Mouse (Mus musculus): ENCODE data around the gene Slc24a4. TPM values are rescaled to one million over a fixed set of nuclear protein-coding genes. Genes with fewer than 3 reads are reported as not detected.
"Not testable (repeated sequence)": the region's sequence is repeated elsewhere in the genome, so short reads cannot be mapped to it uniquely, and the experiment has no call there.

The Slc24a4 gene
- total and polyA plus RNA-seq, 3 experiments = 0.50 to 1.3 (median 0.98) TPM

DNA sequence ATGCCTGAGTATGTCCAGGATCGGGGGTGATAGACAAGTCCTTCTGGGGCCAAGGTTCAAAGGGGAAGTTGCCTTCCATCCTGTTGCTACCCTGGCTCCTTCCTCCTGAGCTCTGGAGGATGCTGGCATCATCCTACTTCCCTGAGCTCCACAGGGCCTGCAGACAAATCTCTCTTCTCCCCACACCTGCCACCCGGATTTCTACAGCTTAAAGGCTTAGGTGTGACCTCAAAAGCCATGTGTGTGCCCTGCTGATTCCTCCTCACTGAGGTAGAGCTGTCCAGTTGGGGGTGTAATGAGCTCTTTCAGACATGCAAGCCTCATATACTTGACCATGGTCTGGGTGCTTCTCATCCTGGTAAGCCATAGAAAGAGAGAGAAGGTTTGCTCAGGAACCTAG is 82.3 kb downstream of the Slc24a4 start:
- Histone ChIP-seq H3K27me3 (ENCODE audit: control insufficient read depth, insufficient read depth, low read length) (no peaks in the 10 kb centered on the region), H3K9ac (ENCODE audit: low read depth, low read length) (no peak overlapping the region), H3K4me3 (no peak overlapping the region), H3K36me3 (ENCODE audit: control insufficient read depth, insufficient read depth, low read length) (no peaks in the 10 kb centered on the region), H3K27ac (no peak overlapping the region), H3K79me2 (replicated peaks; ENCODE audit: control insufficient read depth, insufficient read depth, low read length) (no peaks in the 10 kb centered on the region), H3K4me1 (ENCODE audit: control insufficient read depth, insufficient read depth, low read length) (no peaks in the 10 kb centered on the region)
- WGBS = 60% methylated on average over 2 of the region's 2 CpGs
- DNase-seq = no peak
- TF ChIP-seq EP300 (IDR thresholded peaks at IDR 0.05; ENCODE audit: insufficient read depth, low read depth, low read length) (no peak), POLR2A (IDR thresholded peaks at IDR 0.05; ENCODE audit: insufficient read depth, low read depth, low read length) (no peak)
- intact Hi-C loops (cut with DNase I) = no loop called here

- Histone ChIP-seq H3K27ac (no peak overlapping the region), H3K4me3 (no peak overlapping the region), H3K36me3 (ENCODE audit: control insufficient read depth, insufficient read depth, low read length) (no peaks in the 10 kb centered on the region), H3K4me1 (ENCODE audit: control insufficient read depth, insufficient read depth, low read length) (no peaks in the 10 kb centered on the region), H3K27me3 (ENCODE audit: control insufficient read depth, insufficient read depth, low read length) (no peaks in the 10 kb centered on the region), H3K9ac (ENCODE audit: low read depth, low read length) (no peak overlapping the region), H3K79me2 (replicated peaks; ENCODE audit: control insufficient read depth, insufficient read depth, low read length) (no peaks in the 10 kb centered on the region)
- no peak for TF ChIP-seq POLR2A (IDR thresholded peaks at IDR 0.05; ENCODE audit: insufficient read depth, low read depth, low read length)
- TF ChIP-seq CTCF (IDR thresholded peaks at IDR 0.05) = no peak
- no peak for TF ChIP-seq EP300 (IDR thresholded peaks at IDR 0.05; ENCODE audit: insufficient read depth, low read depth, low read length)
- 79% methylated on average over 6 of the region's 6 CpGs for WGBS
- DNase-seq = peak in 1 of 2 experiments; percentile 36
- intact Hi-C loops (cut with DNase I) = no loop called here
Observed at GRCm38 (mm10) chr12:102223404-102223803, 94.9 kb downstream of the Slc24a4 start.

GRCm38 (mm10) chr12:102224112-102224511 is 95.6 kb downstream of the Slc24a4 start:
- intact Hi-C loops (cut with DNase I); H3K27ac ChIP-seq; H3K9ac ChIP-seq (ENCODE audit: low read depth, low read length); H3K79me2 ChIP-seq (replicated peaks; ENCODE audit: control insufficient read depth, insufficient read depth, low read length); H3K4me3 ChIP-seq; H3K36me3 ChIP-seq (ENCODE audit: control insufficient read depth, insufficient read depth, low read length); H3K27me3 ChIP-seq (ENCODE audit: control insufficient read depth, insufficient read depth, low read length); DNase-seq; H3K4me1 ChIP-seq (ENCODE audit: control insufficient read depth, insufficient read depth, low read length): not testable (repeated sequence)
- 91% methylated on average over 2 of the region's 2 CpGs for WGBS

DNA sequence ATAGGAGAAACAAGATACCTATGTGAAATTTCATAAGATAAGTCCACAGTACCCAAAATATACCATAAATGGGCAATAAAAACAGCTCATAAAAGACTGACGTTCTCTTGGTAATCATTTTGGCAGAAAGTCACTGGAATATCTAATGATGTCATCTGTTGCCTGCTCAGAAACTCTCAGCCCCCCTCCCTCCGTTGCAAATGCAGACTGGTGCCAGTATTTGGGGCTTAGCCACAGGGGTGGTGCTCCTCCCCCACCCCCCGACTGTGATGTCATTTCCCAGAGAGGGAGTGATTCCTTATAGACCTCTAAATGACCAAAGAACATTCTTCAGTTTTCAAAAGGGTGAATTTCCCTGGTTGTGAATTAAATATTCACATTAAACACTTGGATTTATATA is 96.6 kb downstream of the Slc24a4 start:
- no peak overlapping the region for H3K27ac ChIP-seq
- no peak overlapping the region for H3K9ac ChIP-seq (ENCODE audit: low read depth, low read length)
- DNase-seq = no peak
- no peaks in the 10 kb centered on the region for H3K36me3 ChIP-seq (ENCODE audit: control insufficient read depth, insufficient read depth, low read length)
- no peak overlapping the region for H3K4me3 ChIP-seq
- H3K27me3 ChIP-seq (ENCODE audit: control insufficient read depth, insufficient read depth, low read length) = no peaks in the 10 kb centered on the region
- no peaks in the 10 kb centered on the region for H3K79me2 ChIP-seq (replicated peaks; ENCODE audit: control insufficient read depth, insufficient read depth, low read length)
- H3K4me1 ChIP-seq (ENCODE audit: control insufficient read depth, insufficient read depth, low read length) = no peaks in the 10 kb centered on the region
- 39% methylated on average over 3 of the region's 3 CpGs for WGBS
- TF ChIP-seq CTCF (IDR thresholded peaks at IDR 0.05) (no peak), POLR2A (IDR thresholded peaks at IDR 0.05; ENCODE audit: insufficient read depth, low read depth, low read length) (no peak), EP300 (IDR thresholded peaks at IDR 0.05; ENCODE audit: insufficient read depth, low read depth, low read length) (no peak)
- intact Hi-C loops (cut with DNase I) = no loop called here

GRCm38 (mm10) chr12:102235551-102235950 is 107.0 kb downstream of the Slc24a4 start:
- no peak overlapping the region for H3K9ac ChIP-seq (ENCODE audit: low read depth, low read length)
- H3K79me2 ChIP-seq (replicated peaks; ENCODE audit: control insufficient read depth, insufficient read depth, low read length) = no peaks in the 10 kb centered on the region
- TF ChIP-seq EP300 (IDR thresholded peaks at IDR 0.05; ENCODE audit: insufficient read depth, low read depth, low read length) = no peak
- TF ChIP-seq POLR2A (IDR thresholded peaks at IDR 0.05; ENCODE audit: insufficient read depth, low read depth, low read length) = no peak
- no peak for TF ChIP-seq CTCF (IDR thresholded peaks at IDR 0.05)
- H3K4me3 ChIP-seq = no peak overlapping the region
- intact Hi-C loops (cut with DNase I) = no loop called here
- no peak overlapping the region for H3K27ac ChIP-seq
- H3K4me1 ChIP-seq (ENCODE audit: control insufficient read depth, insufficient read depth, low read length) = no peaks in the 10 kb centered on the region
- no peaks in the 10 kb centered on the region for H3K27me3 ChIP-seq (ENCODE audit: control insufficient read depth, insufficient read depth, low read length)
- no peak for DNase-seq
- H3K36me3 ChIP-seq (ENCODE audit: control insufficient read depth, insufficient read depth, low read length) = no peaks in the 10 kb centered on the region
- 82% methylated on average over 3 of the region's 3 CpGs for WGBS

GRCm38 (mm10) chr12:102236317-102236716 is 107.8 kb downstream of the Slc24a4 start:
- intact Hi-C loops (cut with DNase I) = no loop called here
- no peak overlapping the region for H3K9ac ChIP-seq (ENCODE audit: low read depth, low read length)
- WGBS = 71% methylated on average over 6 of the region's 6 CpGs
- H3K79me2 ChIP-seq (replicated peaks; ENCODE audit: control insufficient read depth, insufficient read depth, low read length) = no peaks in the 10 kb centered on the region
- H3K27ac ChIP-seq = no peak overlapping the region
- no peak for DNase-seq
- no peaks in the 10 kb centered on the region for H3K36me3 ChIP-seq (ENCODE audit: control insufficient read depth, insufficient read depth, low read length)
- H3K4me1 ChIP-seq (ENCODE audit: control insufficient read depth, insufficient read depth, low read length) = no peaks in the 10 kb centered on the region
- no peaks in the 10 kb centered on the region for H3K27me3 ChIP-seq (ENCODE audit: control insufficient read depth, insufficient read depth, low read length)
- no peak for TF ChIP-seq POLR2A (IDR thresholded peaks at IDR 0.05; ENCODE audit: insufficient read depth, low read depth, low read length)
- no peak for TF ChIP-seq EP300 (IDR thresholded peaks at IDR 0.05; ENCODE audit: insufficient read depth, low read depth, low read length)
- no peak for TF ChIP-seq CTCF (IDR thresholded peaks at IDR 0.05)
- H3K4me3 ChIP-seq = no peak overlapping the region
